Mouse (Mus musculus): ENCODE data around the gene Clmp.
"Not testable (repeated sequence)": the region's sequence is repeated elsewhere in the genome, so short reads cannot be mapped to it uniquely, and the experiment has no call there.

The Clmp gene

DNA sequence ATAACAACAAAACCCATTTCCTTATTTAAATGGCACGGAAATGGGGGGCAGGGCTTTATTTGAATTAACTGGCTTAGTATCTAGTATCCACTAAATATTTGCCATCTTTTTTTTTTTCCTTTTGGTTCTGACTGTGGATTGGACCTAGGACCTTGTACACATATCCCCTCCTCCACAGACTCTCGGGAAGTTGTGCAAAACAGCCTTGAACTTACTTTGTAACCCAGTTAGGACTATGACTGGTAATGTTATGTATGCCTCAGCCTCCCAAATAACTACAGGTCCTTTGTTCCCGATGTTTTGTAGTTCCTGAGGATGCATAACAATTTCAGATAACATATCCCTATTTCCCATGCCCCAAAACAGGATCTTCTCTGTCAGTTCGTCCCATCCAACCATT is 88.1 kb downstream of the Clmp start:
- in situ Hi-C loops (cut with MboI, MseI): no loop called here

- in situ Hi-C loops (cut with MboI, MseI): no loop called here
Measured at GRCm38 (mm10) chr9:40776044-40776443, 90.3 kb downstream of the Clmp start.

DNA sequence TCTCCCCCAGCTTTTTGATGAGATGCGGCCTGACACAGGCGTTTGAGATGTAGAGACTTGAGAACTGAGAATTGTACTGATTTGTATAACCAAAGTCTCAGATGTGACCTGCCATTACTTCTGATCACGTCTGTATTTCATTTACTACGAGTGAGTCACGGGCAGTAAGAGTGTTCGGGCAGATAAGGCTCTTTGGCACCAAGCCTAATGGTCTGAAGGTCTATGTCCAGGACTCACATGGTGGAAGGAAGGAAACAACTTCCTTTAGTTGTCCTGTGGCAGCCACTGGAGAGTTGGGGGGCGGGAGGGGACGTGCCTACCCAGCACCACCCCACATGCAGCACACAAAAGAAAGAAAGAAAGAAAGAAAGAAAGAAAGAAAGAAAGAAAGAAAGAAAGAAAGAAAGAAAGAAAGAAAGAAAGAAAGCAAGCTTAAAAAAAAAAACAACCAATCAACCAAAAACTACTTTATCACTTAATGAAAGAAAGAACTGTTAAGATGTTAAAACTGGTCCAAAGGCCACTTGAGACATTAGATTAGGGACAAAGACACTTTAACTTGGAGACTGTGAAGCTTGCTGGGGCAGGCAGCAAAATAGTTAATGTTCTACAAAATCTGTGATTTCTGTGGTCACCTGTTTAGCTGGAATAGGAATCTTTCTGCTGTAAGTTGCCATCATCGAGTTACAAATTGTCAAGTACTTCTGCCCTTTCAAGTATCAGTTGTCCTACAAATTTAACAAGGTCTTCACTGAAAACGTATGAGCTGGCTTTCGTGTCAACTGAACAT is 90.9 kb downstream of the Clmp start:
- in situ Hi-C loops (cut with MboI, MseI): no loop called here

- in situ Hi-C loops (cut with MboI, MseI): loop anchor here (5.0 kb wide), 1 partner anchor 97 kb away; no protein-coding TSS in a partner anchor
Measured at GRCm38 (mm10) chr9:40780111-40780510, 94.3 kb downstream of the Clmp start.

- in situ Hi-C loops (cut with MboI, MseI): loop anchor here (5.0 kb wide), 1 partner anchor 96 kb away; no protein-coding TSS in a partner anchor
Measured at GRCm38 (mm10) chr9:40780892-40781725, 95.3 kb downstream of the Clmp start.

DNA sequence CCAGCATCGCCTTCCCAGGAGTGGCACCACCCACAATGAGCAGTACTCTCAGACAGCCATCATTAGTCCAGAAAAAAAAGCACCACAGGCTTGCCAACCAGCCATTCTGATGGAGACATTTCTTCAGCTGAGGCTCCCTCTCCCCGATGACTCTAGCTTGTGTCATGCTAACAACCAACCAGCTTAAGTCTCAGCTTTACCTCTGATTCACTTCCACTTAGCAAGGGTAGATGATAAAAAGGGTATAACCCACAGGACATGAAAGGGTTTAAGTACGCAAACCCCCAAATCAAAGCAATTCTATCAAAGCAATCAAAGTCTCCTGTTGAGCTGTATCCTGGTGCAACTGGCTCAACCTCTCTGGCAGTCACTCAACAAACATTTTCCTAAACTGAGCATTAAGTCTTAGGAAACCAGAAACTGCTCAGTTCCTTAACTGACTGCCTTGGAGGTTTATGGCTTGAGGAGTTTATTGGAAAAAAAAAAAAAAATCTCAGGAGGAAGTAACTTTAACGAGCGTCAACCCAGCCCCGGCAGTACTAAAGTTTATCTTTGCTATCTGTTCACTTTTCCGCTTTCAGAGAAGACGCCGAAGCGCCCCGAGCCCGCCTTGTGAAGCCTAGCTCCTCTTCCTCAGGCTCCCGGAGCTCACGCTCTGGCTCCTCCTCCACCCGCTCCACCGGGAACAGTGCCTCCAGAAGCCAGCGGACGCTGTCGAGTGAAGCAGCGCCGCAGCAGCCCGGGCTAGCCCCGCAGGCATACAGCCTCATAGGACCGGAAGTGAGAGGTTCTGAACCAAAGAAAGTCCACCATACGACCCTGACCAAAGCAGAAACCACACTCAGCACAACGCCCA is 96.2 kb downstream of the Clmp start:
- in situ Hi-C loops (cut with MboI, MseI): loop anchor here (5.0 kb wide), 1 partner anchor 95 kb away; no protein-coding TSS in a partner anchor

DNA sequence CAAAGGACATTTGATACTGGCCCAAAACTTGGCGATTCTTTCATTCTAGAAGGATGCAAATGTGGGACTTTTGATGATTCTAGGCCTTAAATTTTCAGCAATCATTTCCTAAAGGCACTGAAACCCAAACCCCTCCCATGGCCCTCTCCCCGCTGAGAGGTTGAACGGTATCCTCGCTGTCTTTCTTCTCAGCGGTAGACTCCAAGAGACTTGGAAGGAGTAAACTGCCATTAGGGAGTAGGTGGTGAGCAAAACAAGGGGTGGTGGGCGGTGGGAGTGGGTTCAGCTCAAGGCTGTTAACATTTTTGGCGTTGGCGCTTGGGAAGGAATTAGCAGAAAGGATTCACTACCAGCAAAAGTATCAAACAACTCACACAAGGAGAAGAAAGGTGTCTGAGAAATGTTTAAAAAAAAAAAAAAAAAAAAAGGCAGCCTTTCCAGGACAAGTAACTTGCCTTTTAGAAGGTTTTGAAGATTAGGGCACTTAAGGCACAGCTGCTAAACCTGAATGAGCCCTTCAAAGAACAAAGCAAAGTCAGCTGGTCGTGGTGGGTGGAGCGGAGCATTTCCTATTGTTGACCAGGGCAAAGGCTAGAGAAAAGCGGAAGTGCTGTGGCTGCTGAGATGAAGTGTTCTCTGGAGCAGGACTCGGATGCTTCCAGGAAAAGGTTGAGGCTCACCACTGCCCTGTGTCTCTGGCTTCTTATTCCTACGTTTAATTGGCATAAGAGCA is 98.0 kb downstream of the Clmp start:
- in situ Hi-C loops (cut with MboI, MseI): loop anchor here (5.0 kb wide), 1 partner anchor 93 kb away; no protein-coding TSS in a partner anchor

DNA sequence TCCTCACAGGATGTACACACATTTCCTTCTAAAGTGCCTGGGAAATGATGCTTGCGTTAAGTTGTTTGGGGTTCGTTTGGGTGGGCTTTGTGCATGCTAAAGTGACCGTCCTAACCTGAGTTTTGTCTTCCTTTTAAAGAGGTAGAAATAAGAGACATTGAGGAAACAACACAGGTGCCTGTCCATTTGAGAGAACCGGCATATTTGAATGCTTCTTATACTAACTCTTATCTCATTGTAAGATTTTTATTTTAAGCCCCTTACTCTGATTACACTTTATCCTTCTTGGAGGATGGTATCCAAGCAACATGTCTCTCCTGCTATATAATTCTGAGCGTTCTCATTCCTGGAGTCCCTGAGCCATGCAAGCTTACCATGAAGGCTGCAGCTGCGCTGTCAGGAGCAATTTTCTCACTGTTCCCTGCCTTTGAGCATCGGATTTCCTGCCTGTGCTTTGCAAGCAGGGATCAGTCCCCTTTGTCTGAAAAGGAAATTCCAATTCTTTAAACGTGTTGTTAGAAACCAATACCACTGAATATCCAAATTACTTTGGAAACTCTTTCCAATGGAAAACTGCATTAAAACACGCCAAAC is 98.7 kb downstream of the Clmp start:
- in situ Hi-C loops (cut with MboI, MseI): loop anchor here (5.0 kb wide), 1 partner anchor 93 kb away; no protein-coding TSS in a partner anchor

DNA sequence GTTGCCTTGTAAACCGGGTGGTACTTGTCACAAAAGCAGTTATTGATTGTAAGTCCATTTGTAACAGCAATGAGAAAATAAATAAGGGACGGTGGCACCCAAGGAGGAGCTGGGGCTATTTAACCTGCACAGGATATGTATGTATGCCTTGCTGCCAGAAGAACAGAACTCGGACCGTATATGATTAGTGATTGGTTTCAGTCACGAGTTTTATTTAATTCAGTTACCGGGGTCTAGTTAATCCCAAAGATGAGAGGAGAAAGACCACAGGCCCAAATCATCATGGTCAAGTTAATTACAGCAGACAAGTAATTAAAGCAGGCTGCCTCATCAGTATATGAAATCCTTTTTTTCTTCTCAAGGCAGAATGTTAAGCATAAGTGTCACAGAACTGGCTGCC is 99.7 kb downstream of the Clmp start:
- in situ Hi-C loops (cut with MboI, MseI): no loop called here

- in situ Hi-C loops (cut with MboI, MseI): not testable (repeated sequence)
Measured at GRCm38 (mm10) chr9:40786820-40787219, 101.1 kb downstream of the Clmp start.

DNA sequence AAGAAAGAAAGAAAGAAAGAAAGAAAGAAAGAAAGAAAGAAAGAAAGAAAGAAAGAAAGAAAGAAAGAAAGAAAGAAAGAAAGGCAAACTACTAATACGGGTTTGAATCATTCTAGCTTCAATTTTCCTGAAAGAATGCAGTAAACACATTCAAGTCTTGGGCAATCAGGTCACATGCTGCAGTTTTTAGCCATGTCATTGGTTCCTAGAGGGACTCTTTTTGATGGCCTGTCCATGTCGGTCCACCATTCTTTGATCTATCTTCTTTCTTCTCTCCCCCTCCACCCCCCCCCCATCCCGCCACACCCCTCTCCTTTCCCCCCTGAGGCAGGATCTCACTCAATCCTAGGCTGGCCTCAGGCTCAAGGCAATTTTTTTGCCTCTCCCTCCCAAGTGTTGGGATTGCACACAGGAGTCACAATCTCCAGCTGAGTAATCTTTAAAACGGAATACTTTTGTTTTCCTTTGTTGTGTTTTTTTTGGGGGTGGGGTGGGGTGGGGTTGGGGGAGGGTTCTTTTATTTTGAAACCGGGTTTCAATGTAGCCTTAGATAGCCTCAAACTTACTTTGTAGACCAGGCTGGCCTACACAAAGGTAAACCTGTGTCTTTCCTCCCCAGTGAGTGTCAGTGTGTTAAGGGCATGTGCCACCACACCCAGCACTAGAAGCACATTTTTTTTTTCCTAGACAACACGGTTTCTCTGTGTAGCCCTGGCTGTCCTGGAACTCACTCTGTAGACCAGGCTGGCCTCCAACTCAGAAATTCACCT is 106.3 kb downstream of the Clmp start:
- in situ Hi-C loops (cut with MboI, MseI): no loop called here

DNA sequence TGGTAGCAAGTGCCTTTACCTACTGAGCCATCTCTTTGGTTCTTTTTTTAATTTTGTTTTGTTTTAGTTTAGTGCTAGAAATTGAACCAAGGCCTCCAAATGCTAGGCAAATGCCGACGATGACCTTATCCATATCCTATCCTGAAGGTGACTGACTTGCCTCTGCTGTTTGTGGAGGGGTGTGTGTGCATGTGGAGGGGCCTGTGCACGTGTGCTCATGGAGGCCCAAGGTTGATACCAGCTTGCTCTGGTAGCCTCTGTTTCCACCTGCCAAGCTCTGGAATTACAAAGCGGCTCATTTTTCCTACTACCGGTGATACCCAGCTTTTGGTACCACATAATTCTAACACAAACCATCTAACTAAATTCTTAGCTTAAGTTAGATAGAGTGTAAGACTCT is 107.8 kb downstream of the Clmp start:
- in situ Hi-C loops (cut with MboI, MseI): no loop called here

DNA sequence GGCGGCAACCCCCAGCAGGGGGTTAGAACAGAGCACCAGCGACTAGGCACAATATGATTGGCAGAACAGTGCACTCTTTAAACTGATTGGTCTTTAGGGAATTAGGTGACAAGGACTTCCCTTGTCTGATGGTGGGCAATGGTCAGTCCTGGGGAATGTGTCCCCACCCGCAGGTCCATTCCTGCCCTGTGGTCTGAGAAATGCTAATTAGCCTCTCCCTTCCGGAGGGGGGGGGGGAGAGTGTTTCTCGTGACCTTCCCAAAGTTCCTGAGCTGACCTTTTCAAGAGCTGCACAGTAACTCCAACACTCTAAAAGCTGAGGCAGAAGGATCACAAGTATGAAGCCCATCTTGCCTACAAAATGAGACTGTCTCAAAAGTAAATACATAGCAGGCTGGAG is 108.5 kb downstream of the Clmp start:
- in situ Hi-C loops (cut with MboI, MseI): no loop called here

- in situ Hi-C loops (cut with MboI, MseI): no loop called here
Measured at GRCm38 (mm10) chr9:40794926-40795325, 109.2 kb downstream of the Clmp start.

DNA sequence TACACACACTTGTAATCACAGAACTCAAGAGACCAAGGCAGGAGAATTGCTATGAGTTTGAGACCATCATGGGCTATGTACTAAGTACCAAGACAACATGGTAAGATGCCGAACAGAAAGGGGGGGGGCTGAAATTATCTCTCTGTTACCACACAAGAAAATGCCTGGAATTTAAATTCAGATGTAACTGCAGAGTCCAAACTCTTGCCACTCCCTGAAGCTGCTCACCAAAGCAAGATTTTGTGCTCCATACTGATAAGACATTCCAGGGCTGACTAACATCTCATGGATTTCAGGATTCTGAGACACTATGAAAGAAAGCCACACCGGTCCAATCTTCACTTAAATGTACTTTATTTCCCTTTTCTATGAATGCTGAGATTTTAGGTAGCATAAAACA is 109.8 kb downstream of the Clmp start:
- in situ Hi-C loops (cut with MboI, MseI): no loop called here

- in situ Hi-C loops (cut with MboI, MseI): no loop called here
Measured at GRCm38 (mm10) chr9:40796054-40796453, 110.3 kb downstream of the Clmp start.

- in situ Hi-C loops (cut with MboI, MseI): no loop called here
Measured at GRCm38 (mm10) chr9:40798247-40798960, 112.6 kb downstream of the Clmp start.

GRCm38 (mm10) chr9:40799112-40799511 is 113.3 kb downstream of the Clmp start:
- in situ Hi-C loops (cut with MboI, MseI): no loop called here

Data from T-helper 1 cell (primary cell).